Mouse (Mus musculus) urinary bladder, postnatal 14 days (tissue): ENCODE data around the gene Htr1a.

ENCODE experiments used
- DNase-seq: peaks from one replicate; pipeline ENCODE4 v3.0.0; 2021; ENCODE audit warnings: low spot score

Htr1a gene

DNA sequence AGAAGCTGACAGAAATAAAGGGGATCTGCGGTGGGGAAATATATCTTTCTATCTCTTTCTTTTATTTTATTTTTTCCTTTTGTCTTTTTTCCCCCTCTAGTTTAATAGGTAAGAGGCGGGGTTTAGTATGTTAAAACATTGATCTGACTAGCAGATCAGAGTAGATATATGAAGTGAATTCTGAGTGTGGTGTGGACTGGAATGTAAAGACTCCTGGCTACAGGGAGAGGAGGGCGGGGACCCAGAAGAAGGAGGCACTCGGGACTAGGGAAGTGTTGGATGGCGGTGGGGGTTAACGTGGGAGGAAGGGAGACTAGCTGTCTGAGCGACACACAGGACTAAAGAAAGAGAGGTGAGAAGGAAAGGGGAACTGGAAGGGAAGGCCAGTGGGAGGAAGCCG, at the start of gene Htr1a:
Gene Htr1a (plus strand): TSS at position 301 of the 400 bp plus-strand sequence.
- no peak for DNase-seq

DNA sequence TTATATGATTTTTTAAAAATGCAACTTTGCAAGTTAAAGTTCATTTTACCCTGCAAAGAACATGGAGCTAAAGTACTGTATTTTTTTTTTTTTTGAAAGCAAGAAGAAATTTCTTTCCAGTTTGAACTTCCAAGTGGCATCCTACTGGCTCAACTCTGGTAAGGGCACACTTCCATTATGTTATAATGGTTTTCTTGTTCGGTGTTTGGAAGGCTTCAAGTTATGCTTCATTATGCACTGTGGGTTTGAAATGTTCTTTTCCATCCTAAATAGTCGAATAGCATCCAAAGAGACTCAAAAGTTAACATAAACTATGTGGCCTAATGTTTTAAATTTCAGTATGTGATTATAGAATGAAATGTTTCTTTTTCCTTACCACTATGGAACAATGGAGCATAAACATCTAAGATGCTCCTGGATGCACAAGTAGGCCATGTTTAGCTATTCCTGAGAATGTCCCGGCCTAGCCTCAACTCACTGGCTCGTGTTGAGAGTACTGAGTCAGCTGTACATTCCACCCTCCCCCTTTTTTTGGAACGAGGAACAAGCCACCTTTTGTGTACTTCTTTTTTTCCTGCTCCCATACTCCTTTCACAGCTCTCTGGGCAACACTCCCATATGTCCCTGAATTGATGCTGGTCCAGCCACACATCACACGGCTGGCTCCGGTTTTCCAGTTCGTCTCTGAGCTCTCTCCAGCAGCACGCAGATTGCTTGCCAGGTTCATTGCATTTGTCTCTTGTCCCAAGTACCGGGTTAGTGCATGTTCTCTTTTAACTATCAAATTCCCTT, 31.7 kb upstream of the Htr1a start:
- DNase-seq: no peak

DNA sequence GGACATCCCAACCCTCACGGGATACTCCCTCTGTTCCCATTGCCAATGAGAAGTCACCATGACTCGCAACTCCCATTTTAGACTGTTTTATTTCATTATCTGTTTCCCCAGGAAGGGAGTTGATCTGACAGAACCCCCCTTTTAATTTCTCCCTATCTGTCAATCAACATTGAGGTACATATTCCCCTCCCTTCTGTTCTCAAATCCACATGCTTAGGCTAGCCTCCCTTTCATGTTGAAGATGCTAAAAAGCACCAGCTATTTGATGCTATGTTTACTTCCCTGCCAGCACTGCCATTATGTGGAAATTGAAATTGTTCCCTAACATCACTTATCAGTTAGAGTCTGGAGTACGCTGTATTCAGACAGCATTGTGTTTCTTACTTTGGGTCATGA, 31.1 kb upstream of the Htr1a start:
- DNase-seq: no peak

DNA sequence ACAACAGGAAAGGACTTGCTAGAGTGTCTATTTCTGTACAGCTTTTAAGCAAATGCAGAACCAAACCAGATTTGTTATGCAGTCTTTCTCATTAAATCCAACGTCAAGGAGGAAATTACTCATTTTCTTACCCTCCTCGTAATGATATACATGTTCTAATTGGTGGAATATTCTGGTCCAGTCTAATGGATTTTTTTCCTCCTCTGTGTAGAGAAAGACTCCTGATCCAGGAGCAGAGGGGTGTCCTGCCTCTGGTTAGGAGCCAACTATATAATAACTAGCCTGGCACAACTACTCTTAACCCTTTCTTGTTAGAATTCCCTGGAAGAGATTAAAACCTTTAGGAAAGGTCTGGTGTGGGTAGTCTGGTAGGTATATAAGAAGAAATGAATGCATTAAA, 10.3 kb upstream of the Htr1a start:
- no peak for DNase-seq

GRCm38 (mm10) chr13:105433630-105434029, 9.8 kb upstream of the Htr1a start:
- DNase-seq: no peak

GRCm38 (mm10) chr13:105442576-105442975, 863 bp upstream of the Htr1a start:
- peak; percentile 50 for DNase-seq

DNA sequence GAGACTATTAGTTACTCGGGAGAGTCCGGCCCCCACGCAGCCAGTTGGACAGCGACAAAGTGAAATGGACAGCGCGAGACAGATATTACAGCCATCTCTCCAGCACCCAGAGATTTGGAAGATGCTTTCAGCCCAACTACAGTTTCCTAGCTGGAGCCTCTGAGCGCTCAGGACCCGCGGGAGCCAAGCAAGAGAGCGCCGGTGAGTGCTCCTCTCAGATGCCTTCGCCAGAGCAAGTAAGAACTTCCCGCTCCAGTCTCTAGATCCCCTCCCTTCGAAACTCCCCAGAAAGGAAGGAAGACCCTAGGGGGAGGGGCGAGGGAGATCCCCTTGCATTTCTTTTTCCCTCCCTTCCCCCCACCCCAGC, 415 bp downstream of the Htr1a start:
- DNase-seq: no peak

- DNase-seq: no peak
Measured at GRCm38 (mm10) chr13:105444238-105444894, 927 bp downstream of the Htr1a start.

DNA sequence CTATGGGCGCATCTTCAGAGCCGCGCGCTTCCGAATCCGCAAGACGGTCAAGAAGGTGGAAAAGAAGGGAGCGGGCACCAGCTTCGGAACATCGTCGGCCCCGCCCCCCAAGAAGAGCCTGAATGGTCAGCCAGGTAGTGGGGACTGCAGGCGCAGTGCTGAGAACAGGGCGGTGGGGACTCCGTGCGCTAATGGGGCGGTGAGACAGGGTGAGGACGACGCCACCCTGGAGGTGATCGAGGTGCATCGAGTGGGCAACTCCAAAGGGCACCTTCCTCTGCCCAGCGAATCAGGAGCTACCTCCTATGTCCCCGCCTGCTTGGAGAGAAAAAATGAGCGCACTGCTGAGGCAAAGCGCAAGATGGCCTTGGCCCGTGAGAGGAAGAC, 1.4 kb downstream of the Htr1a start:
- no peak for DNase-seq

GRCm38 (mm10) chr13:105446239-105446638, 2.8 kb downstream of the Htr1a start:
- no peak for DNase-seq

DNA sequence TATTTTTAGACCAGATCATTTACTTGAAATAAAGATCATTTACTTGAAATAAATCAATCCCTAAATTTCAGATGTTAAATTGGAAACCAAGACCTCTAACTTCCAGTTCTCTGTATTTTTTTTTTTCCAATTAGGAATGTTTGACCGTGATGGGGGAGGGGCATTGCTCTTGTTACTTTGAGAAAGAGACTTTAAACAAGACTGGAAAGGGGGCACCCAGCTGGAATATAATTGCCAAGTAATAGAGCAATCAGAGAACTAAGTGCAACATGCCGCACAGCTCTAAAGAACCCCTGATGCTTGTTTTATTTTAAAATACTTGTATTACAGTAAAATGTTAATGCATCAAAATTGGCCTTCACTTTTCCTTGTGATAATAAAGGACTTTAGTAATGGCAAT, 4.3 kb downstream of the Htr1a start:
- no peak for DNase-seq

GRCm38 (mm10) chr13:105451536-105451935, 8.1 kb downstream of the Htr1a start:
- no peak for DNase-seq
